Mouse (Mus musculus) liver, embryonic 15.5 days (tissue): ENCODE measurements around the gene Ano1. TPM values are rescaled to one million over a fixed set of nuclear protein-coding genes. Genes with fewer than 3 reads are reported as not detected.

ENCODE experiments used
- ATAC-seq: fragments of 200-750 bp; cut with Nextera tagmentation; 2 replicates; pipeline ENCODE4 v1.8.0; 2017; ENCODE audit warnings: moderate number of reproducible peaks, mild to moderate bottlenecking, moderate library complexity; ENCODE audit not compliant: insufficient read depth
- H3K27ac ChIP-seq: fragments of 300-500 bp; sonication (generic); replicated peaks from 2 replicates; pipeline ENCODE4 v1.5.1; 2015; ENCODE audit warnings: mild to moderate bottlenecking, inconsistent platforms
- H3K27me3 ChIP-seq: fragments of 300-500 bp; sonication (generic); 2 replicates; pipeline ENCODE4 v1.6.1; 2015; ENCODE audit warnings: mild to moderate bottlenecking, inconsistent platforms
- H3K36me3 ChIP-seq: fragments of 300-500 bp; sonication (generic); replicated peaks from 2 replicates; pipeline ENCODE4 v1.6.1; 2015; ENCODE audit warnings: moderate library complexity, mild to moderate bottlenecking, inconsistent platforms
- H3K4me1 ChIP-seq: fragments of 300-500 bp; sonication (generic); replicated peaks from 2 replicates; pipeline ENCODE4 v1.6.1; 2015; ENCODE audit warnings: inconsistent platforms
- H3K4me2 ChIP-seq: fragments of 300-500 bp; sonication (generic); 2 replicates; pipeline ENCODE4 v1.6.1; 2015; ENCODE audit warnings: moderate library complexity, mild to moderate bottlenecking, inconsistent platforms
- H3K4me3 ChIP-seq: fragments of 300-500 bp; sonication (generic); replicated peaks from 2 replicates; pipeline ENCODE4 v1.5.1; 2015; ENCODE audit warnings: mild to moderate bottlenecking, inconsistent platforms
- H3K9ac ChIP-seq: fragments of 300-500 bp; sonication (generic); 2 replicates; pipeline ENCODE4 v1.6.1; 2015; ENCODE audit warnings: moderate library complexity, mild to moderate bottlenecking, inconsistent platforms
- H3K9me3 ChIP-seq: fragments of 300-500 bp; sonication (generic); replicated peaks from 2 replicates; pipeline ENCODE4 v1.6.1; 2016; ENCODE audit warnings: inconsistent platforms
- WGBS: fragments of 180-500 bp; shearing (Covaris S2); methylation state at CpG from one replicate; pipeline ENCODE4 v1.1.7; 2015; ENCODE audit warnings: mixed read lengths; ENCODE audit not compliant: insufficient replicate concordance; 5-methylcytosine and 5-hydroxymethylcytosine counted together
- polyA plus RNA-seq: library from polyadenylated mRNA; unstranded; fragments of >200 nt; fragmentation: Nextera tagmentation; extraction: Ambion mirVana; gene quantifications from 2 replicates; pipeline ENCODE4 v1.2.1, GENCODE M21; 2015

Gene Ano1
- polyA plus RNA-seq, 1 experiment from 2014 or later = 1.4 TPM

GRCm38 (mm10) chr7:144581559-144582283 is 170.1 kb downstream of the Ano1 start:
- H3K9me3 ChIP-seq = no peaks in the 10 kb centered on the region
- ATAC-seq = peak; percentile 91
- H3K36me3 ChIP-seq = peaks cover 21% of the 10 kb centered on the region
- H3K9ac ChIP-seq = peak overlapping the region; percentile 72
- H3K4me1 ChIP-seq = peaks cover 34% of the 10 kb centered on the region
- peak overlapping the region; percentile 89 for H3K27ac ChIP-seq
- peak overlapping the region; percentile 85 for H3K4me3 ChIP-seq
- H3K4me2 ChIP-seq = peak overlapping the region; percentile 93
- peaks cover 4% of the 10 kb centered on the region; the same call in 1 of the 2 replicates for H3K27me3 ChIP-seq
- under 1% methylated on average over 43 of the region's 43 CpGs for WGBS

- H3K27me3 ChIP-seq = no peaks in the 10 kb centered on the region
- 72% methylated on average over 5 of the region's 5 CpGs for WGBS
- no peaks in the 10 kb centered on the region for H3K9me3 ChIP-seq
- no peak overlapping the region for H3K9ac ChIP-seq
- peaks cover 21% of the 10 kb centered on the region for H3K36me3 ChIP-seq
- H3K4me1 ChIP-seq = peaks cover 27% of the 10 kb centered on the region
- no peak for ATAC-seq
- no peak overlapping the region for H3K4me3 ChIP-seq
- no peak overlapping the region for H3K27ac ChIP-seq
- H3K4me2 ChIP-seq = no peak overlapping the region
These were observed 173.9 kb downstream of the Ano1 start for GRCm38 (mm10) chr7:144577876-144578275.

- Histone ChIP-seq H3K9ac (no peak overlapping the region), H3K27ac (no peak overlapping the region), H3K36me3 (no peaks in the 10 kb centered on the region), H3K4me3 (no peak overlapping the region), H3K9me3 (no peaks in the 10 kb centered on the region), H3K4me1 (no peaks in the 10 kb centered on the region), H3K4me2 (no peak overlapping the region), H3K27me3 (peaks cover 15% of the 10 kb centered on the region; the same call in 1 of the 2 replicates)
- ATAC-seq = no peak
- WGBS = 65% methylated on average over 5 of the region's 5 CpGs
These were observed 179.5 kb downstream of the Ano1 start for GRCm38 (mm10) chr7:144572234-144572633.

- Histone ChIP-seq H3K4me3 (no peak overlapping the region), H3K27me3 (peaks cover 15% of the 10 kb centered on the region; the same call in 1 of the 2 replicates)
These were observed 180.2 kb downstream of the Ano1 start for GRCm38 (mm10) chr7:144571598-144571997.

GRCm38 (mm10) chr7:144569428-144569827 is 182.3 kb downstream of the Ano1 start:
- no peaks in the 10 kb centered on the region for H3K36me3 ChIP-seq
- H3K4me1 ChIP-seq = no peaks in the 10 kb centered on the region
- H3K4me3 ChIP-seq = no peak overlapping the region
- ATAC-seq = no peak
- 67% methylated on average over 7 of the region's 7 CpGs for WGBS
- no peaks in the 10 kb centered on the region for H3K9me3 ChIP-seq
- peaks cover 15% of the 10 kb centered on the region for H3K27me3 ChIP-seq
- H3K27ac ChIP-seq = no peak overlapping the region
- no peak overlapping the region for H3K9ac ChIP-seq
- no peak overlapping the region for H3K4me2 ChIP-seq

More at GRCm38 (mm10) chr7:144571598-144571997, 180.2 kb downstream of the Ano1 start:
- H3K36me3 ChIP-seq = no peaks in the 10 kb centered on the region
- no peaks in the 10 kb centered on the region for H3K9me3 ChIP-seq
- H3K4me2 ChIP-seq = no peak overlapping the region
- no peak overlapping the region for H3K9ac ChIP-seq
- H3K27ac ChIP-seq = no peak overlapping the region
- no peaks in the 10 kb centered on the region for H3K4me1 ChIP-seq
- ATAC-seq = no peak

- Histone ChIP-seq H3K4me1 (no peaks in the 10 kb centered on the region), H3K4me3 (no peak overlapping the region), H3K27me3 (peaks cover 15% of the 10 kb centered on the region), H3K9ac (no peak overlapping the region), H3K36me3 (no peaks in the 10 kb centered on the region), H3K27ac (no peak overlapping the region), H3K4me2 (no peak overlapping the region), H3K9me3 (no peaks in the 10 kb centered on the region)
- no peak for ATAC-seq
These were observed 183.7 kb downstream of the Ano1 start for GRCm38 (mm10) chr7:144568091-144568490.

- Histone ChIP-seq H3K4me2 (no peak overlapping the region), H3K4me1 (no peaks in the 10 kb centered on the region), H3K36me3 (no peaks in the 10 kb centered on the region), H3K4me3 (no peak overlapping the region), H3K27me3 (peaks cover 13% of the 10 kb centered on the region), H3K9me3 (no peaks in the 10 kb centered on the region), H3K9ac (no peak overlapping the region; the same call in 1 of the 2 replicates), H3K27ac (no peak overlapping the region)
- WGBS = 49% methylated on average over 3 of the region's 3 CpGs
- no peak for ATAC-seq
These were observed 184.7 kb downstream of the Ano1 start for GRCm38 (mm10) chr7:144566921-144567682.

- Histone ChIP-seq H3K9ac (no peak overlapping the region), H3K9me3 (no peaks in the 10 kb centered on the region), H3K36me3 (no peaks in the 10 kb centered on the region), H3K4me1 (no peaks in the 10 kb centered on the region), H3K4me3 (no peak overlapping the region), H3K4me2 (no peak overlapping the region), H3K27me3 (peaks cover 15% of the 10 kb centered on the region), H3K27ac (no peak overlapping the region)
- ATAC-seq = no peak
- 61% methylated on average over 9 of the region's 9 CpGs for WGBS
These were observed 188.2 kb downstream of the Ano1 start for GRCm38 (mm10) chr7:144563456-144564155.

- Histone ChIP-seq H3K27me3 (peaks cover 10% of the 10 kb centered on the region), H3K36me3 (no peaks in the 10 kb centered on the region), H3K4me2 (no peak overlapping the region), H3K4me1 (no peaks in the 10 kb centered on the region), H3K9ac (no peak overlapping the region), H3K27ac (no peak overlapping the region), H3K9me3 (no peaks in the 10 kb centered on the region), H3K4me3 (no peak overlapping the region)
- no peak for ATAC-seq
- 42% methylated on average over 3 of the region's 3 CpGs for WGBS
These were observed 189.8 kb downstream of the Ano1 start for GRCm38 (mm10) chr7:144562016-144562415.

- WGBS = 52% methylated on average over 4 of the region's 4 CpGs
- no peak overlapping the region for H3K9ac ChIP-seq
These were observed 191.2 kb downstream of the Ano1 start for GRCm38 (mm10) chr7:144560594-144560993.

GRCm38 (mm10) chr7:144558552-144558951 is 193.2 kb downstream of the Ano1 start:
- no peak overlapping the region for H3K27ac ChIP-seq
- 47% methylated on average over 6 of the region's 6 CpGs for WGBS
- no peak overlapping the region for H3K4me2 ChIP-seq
- H3K4me1 ChIP-seq = peaks cover 6% of the 10 kb centered on the region
- no peaks in the 10 kb centered on the region for H3K36me3 ChIP-seq
- H3K27me3 ChIP-seq = peaks cover 21% of the 10 kb centered on the region
- H3K9ac ChIP-seq = no peak overlapping the region
- H3K4me3 ChIP-seq = no peak overlapping the region
- no peak for ATAC-seq
- H3K9me3 ChIP-seq = no peaks in the 10 kb centered on the region

More at GRCm38 (mm10) chr7:144560594-144560993, 191.2 kb downstream of the Ano1 start:
- no peak for ATAC-seq
- peaks cover 17% of the 10 kb centered on the region for H3K27me3 ChIP-seq
- H3K4me1 ChIP-seq = no peaks in the 10 kb centered on the region
- H3K27ac ChIP-seq = no peak overlapping the region
- H3K4me3 ChIP-seq = no peak overlapping the region
- no peak overlapping the region for H3K4me2 ChIP-seq
- no peaks in the 10 kb centered on the region for H3K36me3 ChIP-seq
- H3K9me3 ChIP-seq = no peaks in the 10 kb centered on the region
